Mouse (Mus musculus) ovary, postnatal 10 days (tissue): ENCODE results near the gene Gm37240.
"Not testable (repeated sequence)": the region's sequence is repeated elsewhere in the genome, so short reads cannot be mapped to it uniquely, and the experiment has no call there.

Experiments
- DNase-seq: peaks from one replicate; pipeline ENCODE4 v3.0.0; 2022; ENCODE audit warnings: low spot score

The Gm37240 gene

GRCm38 (mm10) chr3:84594894-84595676 lies 1292.2 kb downstream of the Gm37240 start:
- no peak for DNase-seq

GRCm38 (mm10) chr3:84593274-84593673 lies 1294.0 kb downstream of the Gm37240 start, which contains the start of gene Tigd4:
Tigd4 (plus strand) TSS chr3:84593574.
- DNase-seq, result no peak

DNA sequence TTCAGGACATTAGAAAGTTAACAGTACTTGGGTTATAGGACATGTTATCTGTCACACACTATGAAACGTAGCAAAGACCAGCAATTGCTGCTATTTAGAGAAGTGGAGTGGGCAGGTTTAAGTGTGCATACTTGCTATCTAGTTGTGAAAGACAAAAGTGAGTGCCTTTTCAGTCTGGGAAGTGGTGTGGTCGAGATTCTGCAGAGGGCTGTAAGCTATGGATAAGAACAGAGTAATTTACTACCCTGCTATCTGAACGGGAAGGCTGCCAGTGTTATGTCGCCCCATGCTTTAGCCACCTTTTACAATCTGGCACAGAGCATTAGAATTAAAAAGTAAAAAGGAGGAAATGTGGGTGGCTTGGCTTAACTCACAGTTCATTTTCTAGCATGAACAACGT lies 1300.6 kb downstream of the Gm37240 start:
- DNase-seq, result no peak

DNA sequence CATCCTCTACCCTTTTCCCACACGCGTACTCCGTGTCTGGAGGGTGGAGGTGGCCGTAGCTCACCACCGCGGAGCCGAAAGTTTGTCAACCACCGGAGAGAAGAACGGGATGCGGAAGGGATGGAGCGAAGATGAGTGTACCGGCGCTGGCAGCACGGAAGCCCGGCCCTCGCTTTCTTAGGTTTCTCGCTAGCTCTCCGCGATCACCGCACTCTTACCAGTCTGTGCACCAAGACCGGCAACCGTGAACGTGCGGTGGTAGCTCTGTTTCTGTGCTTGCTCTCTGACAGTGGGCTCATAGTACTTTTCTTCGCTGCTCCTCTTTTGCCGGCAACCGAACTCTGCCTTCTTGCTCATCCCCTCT lies 1304.4 kb downstream of the Gm37240 start:
- DNase-seq, result no peak

GRCm38 (mm10) chr3:84582023-84582912 lies 1305.0 kb downstream of the Gm37240 start, which contains the start of gene Arfip1:
Arfip1 (minus strand) TSS chr3:84582625.
- peak; percentile 99 for DNase-seq

GRCm38 (mm10) chr3:84581696-84582022 lies 1305.7 kb downstream of the Gm37240 start:
- no peak for DNase-seq

- DNase-seq, result no peak
Measured at GRCm38 (mm10) chr3:84580716-84581115, 1306.6 kb downstream of the Gm37240 start.

DNA sequence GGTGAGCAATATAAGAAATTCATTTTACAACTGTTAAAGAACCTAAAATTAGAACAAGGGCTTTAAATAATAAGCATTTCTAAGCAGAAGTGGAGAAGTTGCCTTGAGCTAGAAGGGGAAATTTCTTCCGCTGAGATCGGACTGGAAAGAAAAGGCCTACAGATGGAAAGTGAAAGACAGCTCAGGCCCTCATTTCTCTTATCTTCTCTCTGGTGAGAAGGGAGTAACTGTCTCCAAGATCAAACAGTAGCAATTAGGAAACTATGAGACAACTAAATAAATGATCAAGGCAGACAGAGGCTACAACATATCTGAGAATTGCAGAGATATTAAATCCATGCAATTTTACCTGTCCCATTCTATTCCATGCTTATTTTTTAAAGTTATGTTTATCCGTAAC lies 1316.8 kb downstream of the Gm37240 start:
- DNase-seq, result no peak

- DNase-seq, result no peak
Measured at GRCm38 (mm10) chr3:84569587-84569986, 1317.7 kb downstream of the Gm37240 start.

GRCm38 (mm10) chr3:84568540-84568939 lies 1318.8 kb downstream of the Gm37240 start:
- DNase-seq, result no peak

GRCm38 (mm10) chr3:84563415-84563814 lies 1323.9 kb downstream of the Gm37240 start:
- DNase-seq, result no peak

DNA sequence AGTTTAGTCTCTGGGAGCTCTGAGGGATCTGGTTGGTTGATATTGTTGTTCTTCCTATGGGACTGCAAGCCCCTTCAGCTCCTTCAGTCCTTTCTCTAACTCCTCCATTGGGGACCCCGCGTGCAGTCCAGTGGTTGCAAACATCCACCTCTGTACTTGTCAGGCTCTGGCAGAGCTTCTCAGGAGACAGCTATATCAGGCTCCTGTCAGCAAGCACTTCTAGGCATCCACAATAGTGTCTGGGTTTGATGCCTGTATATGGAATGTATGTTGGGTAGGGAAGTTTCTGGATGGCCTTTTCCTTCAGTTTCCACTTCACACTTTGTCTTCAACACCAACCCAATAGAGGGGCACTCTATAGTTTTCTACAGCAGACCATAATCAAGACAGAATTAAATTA lies 1324.4 kb downstream of the Gm37240 start:
- DNase-seq, result not testable (repeated sequence)

DNA sequence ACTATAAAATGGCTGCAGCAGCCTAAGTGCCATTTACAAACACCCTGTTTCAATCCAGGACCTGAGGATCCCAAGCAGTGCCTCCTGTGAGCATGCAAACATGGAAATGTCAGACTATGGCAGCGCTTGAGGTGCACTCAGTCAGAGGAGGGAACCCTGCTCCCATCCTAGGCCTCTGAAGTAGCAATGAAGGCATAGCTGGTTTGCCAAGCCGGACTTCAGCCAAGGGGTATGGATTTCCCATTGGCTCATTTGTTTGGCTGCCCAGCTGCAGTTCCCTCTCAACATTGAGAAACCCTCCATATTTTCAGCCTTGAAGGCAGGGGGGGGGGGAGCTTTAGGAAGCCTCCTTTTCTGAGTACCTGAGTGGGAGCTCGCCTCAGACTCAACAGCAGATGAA lies 1329.0 kb downstream of the Gm37240 start:
- DNase-seq, result no peak

GRCm38 (mm10) chr3:84555780-84556179 lies 1331.5 kb downstream of the Gm37240 start:
- no peak for DNase-seq

DNA sequence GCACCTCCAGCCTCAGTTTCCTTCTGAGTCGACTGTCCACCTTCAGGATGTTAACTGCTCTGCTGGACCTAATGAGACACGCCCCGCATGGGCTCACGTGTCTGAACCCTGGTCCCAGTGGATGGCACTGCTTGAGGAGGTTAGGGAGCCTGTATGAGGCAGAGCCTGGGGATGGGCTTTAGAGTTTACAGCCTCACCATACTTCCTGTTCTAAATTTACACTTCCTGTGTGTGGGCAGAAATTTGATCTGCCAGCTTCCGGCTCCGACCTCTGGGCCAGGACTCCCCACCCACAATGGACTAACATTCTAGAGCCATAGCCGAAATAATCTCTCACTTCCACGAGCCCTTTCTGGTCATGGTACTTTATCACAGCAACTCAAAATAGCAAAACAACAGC lies 1340.1 kb downstream of the Gm37240 start:
- DNase-seq, result no peak

- DNase-seq, result peak; percentile 13
Measured at GRCm38 (mm10) chr3:84542450-84542849, 1344.9 kb downstream of the Gm37240 start.

DNA sequence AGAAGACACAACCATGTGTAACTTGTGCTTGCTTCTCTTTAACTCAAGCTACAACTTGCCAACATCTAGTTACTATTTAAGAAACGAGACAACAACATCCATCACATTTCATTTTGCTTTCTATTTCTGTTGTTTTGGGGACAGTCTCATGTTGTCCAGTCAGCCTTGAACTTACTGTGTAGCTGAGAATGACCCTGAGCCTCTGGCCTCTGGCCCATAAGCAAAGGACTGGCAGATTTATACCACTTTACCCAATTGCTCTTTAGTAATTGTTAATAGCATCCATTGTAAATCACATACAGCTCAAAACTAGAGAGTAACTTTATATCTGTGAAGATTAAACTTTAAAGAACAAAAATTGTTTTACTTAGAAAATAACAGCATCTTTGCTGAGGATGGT lies 1345.4 kb downstream of the Gm37240 start:
- DNase-seq, result no peak

GRCm38 (mm10) chr3:84540640-84541039 lies 1346.7 kb downstream of the Gm37240 start:
- DNase-seq, result no peak

- DNase-seq, result no peak
Measured at GRCm38 (mm10) chr3:84536987-84537386, 1350.3 kb downstream of the Gm37240 start.

DNA sequence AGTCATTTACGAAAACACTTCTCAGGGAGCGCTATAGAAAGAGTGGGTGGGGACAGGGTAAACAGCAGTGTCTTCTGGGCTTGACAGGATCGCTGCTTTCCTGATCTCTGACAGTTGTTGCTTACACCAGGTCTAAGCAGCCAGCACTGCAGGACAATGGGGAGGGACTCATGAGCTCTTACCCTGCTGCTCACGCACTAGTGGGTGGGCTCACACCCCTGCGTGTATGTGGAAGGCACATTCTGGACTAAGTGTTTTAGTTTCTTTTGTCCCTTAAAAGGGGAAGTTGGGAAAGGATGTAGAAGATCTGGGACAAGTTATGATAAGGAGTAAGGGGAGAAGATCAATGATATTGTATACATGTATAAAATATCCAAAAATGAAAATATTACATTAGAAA lies 1354.1 kb downstream of the Gm37240 start:
- no peak for DNase-seq

- DNase-seq, result no peak
Measured at GRCm38 (mm10) chr3:84529021-84529420, 1358.3 kb downstream of the Gm37240 start.

DNA sequence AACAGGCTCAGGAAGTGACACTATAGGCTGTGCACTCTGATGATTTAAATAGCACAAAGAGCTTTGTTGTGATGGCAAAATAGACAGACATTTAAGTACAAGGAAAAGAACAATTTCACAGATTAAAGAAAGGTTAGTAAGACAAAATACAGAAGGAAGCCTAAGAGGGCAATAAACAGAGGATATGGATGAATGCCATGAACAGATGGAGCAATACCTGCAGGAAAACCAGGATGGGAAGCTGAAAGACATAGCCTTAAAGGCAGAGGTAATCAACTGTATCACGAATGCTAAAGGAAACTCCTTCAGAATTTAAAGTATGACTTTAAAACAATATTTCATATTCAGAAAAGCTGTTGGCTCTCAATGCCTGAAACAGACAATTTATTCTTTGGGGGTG lies 1362.4 kb downstream of the Gm37240 start:
- DNase-seq, result no peak

DNA sequence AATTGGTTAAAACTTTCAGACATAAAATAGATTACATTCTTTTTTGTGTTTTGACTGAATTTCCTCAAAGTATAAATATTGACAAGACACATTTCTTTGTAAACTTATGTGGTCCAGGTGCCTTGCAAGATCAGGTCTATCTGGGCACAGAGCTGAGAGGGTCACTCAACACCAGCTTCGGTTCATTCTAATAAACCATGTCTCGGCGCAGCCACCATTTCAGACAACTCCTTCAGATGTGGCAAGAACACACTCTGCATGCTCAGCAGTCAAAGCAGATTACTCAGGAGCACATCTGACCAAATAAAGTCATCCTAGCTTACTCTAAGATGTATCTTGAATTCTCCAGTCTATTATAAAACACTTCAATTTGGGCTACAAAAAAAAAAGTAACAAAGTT lies 1371.2 kb downstream of the Gm37240 start:
- DNase-seq, result no peak
